Mouse (Mus musculus): ENCODE data around the gene Stat6. TPM values are rescaled to one million over a fixed set of nuclear protein-coding genes. Genes with fewer than 3 reads are reported as not detected.

Stat6 gene
- total RNA-seq, 2 experiments from 2014 or later = 46.0 to 71.6 TPM

- peak; percentile 44; the same call in 1 of the 2 replicates for ATAC-seq (replicated peaks; ENCODE audit: poor library complexity, severe bottlenecking)
Measured at GRCm38 (mm10) chr10:127705783-127706182, 63.0 kb downstream of the Stat6 start.

GRCm38 (mm10) chr10:127707721-127708120 is 64.9 kb downstream of the Stat6 start:
- ATAC-seq (replicated peaks; ENCODE audit: poor library complexity, severe bottlenecking) = no peak

GRCm38 (mm10) chr10:127708850-127709370 is 66.1 kb downstream of the Stat6 start:
- ATAC-seq (replicated peaks; ENCODE audit: poor library complexity, severe bottlenecking) = no peak

GRCm38 (mm10) chr10:127710331-127710730 is 67.5 kb downstream of the Stat6 start:
- no peak for ATAC-seq (replicated peaks; ENCODE audit: poor library complexity, severe bottlenecking)

Other genes with a start within 250 kb of the Stat6 start
- 0.90 TPM in 1 of 2 replicates, not detected in the other for gene Stac3, start 141.3 kb upstream of the Stat6 start, total RNA-seq (2014; fragmentation: Nextera tagmentation)
- 0.13 and 0.26 TPM in 2 replicates for gene Stac3, start 141.3 kb upstream of the Stat6 start, total RNA-seq (2017)
- gene Ndufa4l2, start 128.0 kb upstream of the Stat6 start, total RNA-seq (2014; fragmentation: Nextera tagmentation) = 1.2 TPM in 1 of 2 replicates, not detected in the other
- not detected in 2 replicates for gene Ndufa4l2, start 128.0 kb upstream of the Stat6 start, total RNA-seq (2017)
- gene Shmt2, start 120.5 kb upstream of the Stat6 start, total RNA-seq (2014; fragmentation: Nextera tagmentation) = 126 and 187 TPM in 2 replicates
- gene Shmt2, start 120.5 kb upstream of the Stat6 start, total RNA-seq (2017) = 102 and 103 TPM in 2 replicates
- not detected in 2 replicates for gene Nxph4, start 108.4 kb upstream of the Stat6 start, total RNA-seq (2014; fragmentation: Nextera tagmentation)
- not detected in 2 replicates for gene Nxph4, start 108.4 kb upstream of the Stat6 start, total RNA-seq (2017)
- 13.9 and 15.0 TPM in 2 replicates for gene Lrp1, start 21.8 kb upstream of the Stat6 start, total RNA-seq (2014; fragmentation: Nextera tagmentation)
- gene Lrp1, start 21.8 kb upstream of the Stat6 start, total RNA-seq (2017) = 5.7 and 18.1 TPM in 2 replicates
- gene Nemp1, start 23.9 kb downstream of the Stat6 start, total RNA-seq (2014; fragmentation: Nextera tagmentation) = 14.7 and 18.9 TPM in 2 replicates
- gene Nemp1, start 23.9 kb downstream of the Stat6 start, total RNA-seq (2017) = 21.7 TPM in 2 replicates
- 7.3 and 11.4 TPM in 2 replicates for gene Nab2, start 25.6 kb downstream of the Stat6 start, total RNA-seq (2014; fragmentation: Nextera tagmentation)
- gene Nab2, start 25.6 kb downstream of the Stat6 start, total RNA-seq (2017) = 2.6 and 4.7 TPM in 2 replicates
- not detected in 2 replicates for gene Myo1a, start 62.2 kb downstream of the Stat6 start, total RNA-seq (2014; fragmentation: Nextera tagmentation)
- gene Myo1a, start 62.2 kb downstream of the Stat6 start, total RNA-seq (2017) = not detected in 2 replicates
- gene Tac2, start 81.5 kb downstream of the Stat6 start, total RNA-seq (2014; fragmentation: Nextera tagmentation) = not detected in 2 replicates
- gene Tac2, start 81.5 kb downstream of the Stat6 start, total RNA-seq (2017) = not detected in 2 replicates
- gene Zbtb39, start 96.6 kb downstream of the Stat6 start, total RNA-seq (2014; fragmentation: Nextera tagmentation) = 6.7 and 7.2 TPM in 2 replicates
- 2.6 and 3.6 TPM in 2 replicates for gene Zbtb39, start 96.6 kb downstream of the Stat6 start, total RNA-seq (2017)
- not detected in 2 replicates for gene Gpr182, start 108.7 kb downstream of the Stat6 start, total RNA-seq (2014; fragmentation: Nextera tagmentation)
- gene Gpr182, start 108.7 kb downstream of the Stat6 start, total RNA-seq (2017) = not detected in 2 replicates
- not detected in 2 replicates for gene Rdh1, start 116.7 kb downstream of the Stat6 start, total RNA-seq (2014; fragmentation: Nextera tagmentation)
- gene Rdh1, start 116.7 kb downstream of the Stat6 start, total RNA-seq (2017) = not detected in 2 replicates
- not detected in 2 replicates for gene Rdh16f1, start 116.8 kb downstream of the Stat6 start, total RNA-seq (2014; fragmentation: Nextera tagmentation)
- not detected in 2 replicates for gene Rdh16f1, start 116.8 kb downstream of the Stat6 start, total RNA-seq (2017)
- not detected in 2 replicates for gene Rdh9, start 133.4 kb downstream of the Stat6 start, total RNA-seq (2014; fragmentation: Nextera tagmentation)
- gene Rdh9, start 133.4 kb downstream of the Stat6 start, total RNA-seq (2017) = not detected in 2 replicates
- not detected in 2 replicates for gene Rdh16, start 158.2 kb downstream of the Stat6 start, total RNA-seq (2014; fragmentation: Nextera tagmentation)
- gene Rdh16, start 158.2 kb downstream of the Stat6 start, total RNA-seq (2017) = not detected in 2 replicates
- gene Rdh19, start 206.9 kb downstream of the Stat6 start, total RNA-seq (2014; fragmentation: Nextera tagmentation) = not detected in 2 replicates
- not detected in 2 replicates for gene Rdh19, start 206.9 kb downstream of the Stat6 start, total RNA-seq (2017)
- not detected in 2 replicates for gene Rdh16f2, start 223.5 kb downstream of the Stat6 start, total RNA-seq (2014; fragmentation: Nextera tagmentation)
- not detected in 2 replicates for gene Rdh16f2, start 223.5 kb downstream of the Stat6 start, total RNA-seq (2017)
- gene Rdh7, start 245.8 kb downstream of the Stat6 start, total RNA-seq (2014; fragmentation: Nextera tagmentation) = not detected in 2 replicates
- gene Rdh7, start 245.8 kb downstream of the Stat6 start, total RNA-seq (2017) = not detected in 2 replicates

Data from granulocyte monocyte progenitor cell, adult 5-6 weeks (primary cell).